Mouse (Mus musculus) monocyte, adult 5-6 weeks (primary cell): Measurements from ENCODE around the gene Tcte1. TPM values are rescaled to one million over a fixed set of nuclear protein-coding genes. Genes with fewer than 3 reads are reported as not detected.

Experiments used
- ATAC-seq: fragments of 153-309, 156-312 bp; replicated peaks from 2 replicates; pipeline ENCODE4 v1.8.0; 2017; ENCODE audit warnings: mild to moderate bottlenecking; ENCODE audit not compliant: low TSS enrichment, insufficient number of reproducible peaks, severe bottlenecking, poor library complexity, low FRiP score
- total RNA-seq: library from RNA; stranded (forward); fragments of 200-1000, 200-491, 200-594 nt; gene quantifications from 3 replicates; pipeline ENCODE4 v1.2.3, GENCODE M21; 2017

The Tcte1 gene
- total RNA-seq, 1 experiment from 2014 or later = not detected

- no peak for ATAC-seq
Observed at GRCm38 (mm10) chr17:45544001-45544872, 21.0 kb downstream of the Tcte1 start.

- ATAC-seq = no peak
Observed at GRCm38 (mm10) chr17:45544873-45545277, 21.6 kb downstream of the Tcte1 start.

GRCm38 (mm10) chr17:45545278-45545961 lies 22.2 kb downstream of the Tcte1 start:
- no peak for ATAC-seq

GRCm38 (mm10) chr17:45546941-45547340 lies 23.7 kb downstream of the Tcte1 start:
- ATAC-seq = no peak

- no peak for ATAC-seq
Observed at GRCm38 (mm10) chr17:45547461-45548190, 24.4 kb downstream of the Tcte1 start.

- no peak for ATAC-seq
Observed at GRCm38 (mm10) chr17:45548541-45549512, 25.6 kb downstream of the Tcte1 start.

- no peak for ATAC-seq
Observed at GRCm38 (mm10) chr17:45549617-45550181, 26.5 kb downstream of the Tcte1 start, which contains the start of gene Tmem151b. Gene Tmem151b, minus strand, starts transcription at chr17:45549677.

- ATAC-seq = no peak
Observed at GRCm38 (mm10) chr17:45550253-45550652, 27.0 kb downstream of the Tcte1 start.

GRCm38 (mm10) chr17:45551249-45551796 lies 28.1 kb downstream of the Tcte1 start:
- no peak for ATAC-seq

- peak; percentile 70 for ATAC-seq
Observed at GRCm38 (mm10) chr17:45551816-45552451, 28.7 kb downstream of the Tcte1 start.

GRCm38 (mm10) chr17:45553065-45553464 lies 29.8 kb downstream of the Tcte1 start:
- ATAC-seq = no peak

- no peak for ATAC-seq
Observed at GRCm38 (mm10) chr17:45554420-45554819, 31.2 kb downstream of the Tcte1 start.

- ATAC-seq = peak; percentile 69
Observed at GRCm38 (mm10) chr17:45555452-45556106, 32.3 kb downstream of the Tcte1 start, which contains the start of gene Nfkbie. Gene Nfkbie, plus strand, starts transcription at chr17:45555703.

GRCm38 (mm10) chr17:45556107-45556489 lies 32.9 kb downstream of the Tcte1 start:
- ATAC-seq = no peak

- ATAC-seq = 0 out of 2 replicates have a peak, but pooled peaks have one; percentile 16
Observed at GRCm38 (mm10) chr17:45556514-45557245, 33.4 kb downstream of the Tcte1 start.

GRCm38 (mm10) chr17:45557246-45557824 lies 34.1 kb downstream of the Tcte1 start:
- ATAC-seq = no peak
